Mouse (Mus musculus) liver, adult 2 months (tissue): ENCODE data around the gene Adgrf5.

Source experiments
- CTCF ChIP-seq: fragments of 200-500 bp; IDR thresholded peaks from 2 replicates; pipeline ENCODE4 v1.5.1; 2011; ENCODE audit warnings: low read depth, low read length, control low read depth
- POLR2A ChIP-seq: fragments of 200-500 bp; IDR thresholded peaks from 2 replicates; pipeline ENCODE4 v1.6.1; 2011; ENCODE audit warnings: low read length, control low read depth; ENCODE audit not compliant: insufficient read depth; ENCODE audit errors: extremely low read depth

- TF ChIP-seq POLR2A (no peak), CTCF (no peak)
These were observed 141.0 kb downstream of the Adgrf5 start for GRCm38 (mm10) chr17:43501223-43501622.
